Mouse (Mus musculus): ENCODE results near the gene Pccb.

Gene Pccb

DNA sequence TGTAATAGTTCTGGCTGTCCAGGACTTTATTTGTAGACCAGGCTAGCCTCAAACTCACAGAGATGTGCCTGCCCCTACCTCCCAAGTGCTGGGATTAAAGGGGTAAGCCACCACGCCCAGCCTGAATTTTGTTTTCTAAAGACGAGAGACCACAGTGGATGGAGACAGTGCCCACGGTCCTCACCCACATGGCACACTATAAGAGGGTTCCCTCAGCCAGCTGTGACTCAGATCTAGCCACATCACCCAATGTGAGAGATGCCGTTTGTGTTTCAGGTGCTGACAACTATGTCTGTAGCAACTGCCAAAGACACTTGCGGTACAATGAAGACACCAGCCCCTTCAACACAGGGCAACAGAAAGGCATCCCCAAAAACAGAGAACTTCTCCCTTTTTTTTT, 47.7 kb downstream of the Pccb start:
- DNase-seq (ENCODE audit: low spot score in 2 of 2) = no peak

- DNase-seq (ENCODE audit: low spot score in 2 of 2) = no peak
These were observed 50.1 kb downstream of the Pccb start for GRCm38 (mm10) chr9:100984381-100985310.

DNA sequence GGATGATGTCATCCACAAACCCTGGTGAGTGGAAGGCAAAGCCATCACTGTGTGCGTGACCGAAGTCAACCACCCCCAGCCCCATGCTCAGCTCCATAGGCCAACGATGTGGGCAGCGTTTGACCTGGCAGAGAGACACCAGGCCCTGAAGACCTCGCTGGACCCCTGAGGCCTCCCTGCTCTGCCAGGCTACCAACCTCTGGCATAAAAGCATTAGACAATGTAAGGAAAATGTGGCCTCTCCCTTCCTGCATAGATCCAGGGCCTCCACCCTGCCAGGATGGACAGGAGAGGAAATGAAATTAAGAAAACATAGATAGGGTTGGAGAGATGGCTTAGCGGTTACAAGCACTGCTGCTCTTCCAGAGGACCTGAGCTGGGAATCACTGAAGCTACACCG, 51.9 kb downstream of the Pccb start:
- no peak for DNase-seq (ENCODE audit: low spot score in 2 of 2)

DNA sequence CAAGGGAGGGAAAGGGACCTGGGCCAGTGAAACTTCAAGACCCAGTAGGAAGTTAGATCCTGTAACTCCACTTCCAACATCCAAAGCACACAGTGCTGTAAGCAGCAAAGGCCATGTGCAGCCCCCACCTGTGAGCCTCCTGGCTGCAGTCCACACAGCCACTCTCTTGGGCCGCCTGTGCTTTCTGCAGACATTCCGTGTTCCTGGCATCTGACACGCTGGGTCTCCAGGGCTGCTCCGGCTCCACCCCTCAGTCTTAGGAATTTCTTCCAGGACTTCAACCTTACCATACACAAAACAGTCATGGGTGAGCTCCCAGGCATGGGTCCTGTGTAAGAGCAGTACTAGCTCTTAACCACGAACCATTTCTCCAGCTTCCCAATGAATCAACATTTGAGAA, 55.4 kb downstream of the Pccb start:
- DNase-seq (ENCODE audit: low spot score in 2 of 2) = no peak

- no peak for DNase-seq (ENCODE audit: low spot score in 2 of 2)
These were observed 56.0 kb downstream of the Pccb start for GRCm38 (mm10) chr9:100978666-100979065.

DNA sequence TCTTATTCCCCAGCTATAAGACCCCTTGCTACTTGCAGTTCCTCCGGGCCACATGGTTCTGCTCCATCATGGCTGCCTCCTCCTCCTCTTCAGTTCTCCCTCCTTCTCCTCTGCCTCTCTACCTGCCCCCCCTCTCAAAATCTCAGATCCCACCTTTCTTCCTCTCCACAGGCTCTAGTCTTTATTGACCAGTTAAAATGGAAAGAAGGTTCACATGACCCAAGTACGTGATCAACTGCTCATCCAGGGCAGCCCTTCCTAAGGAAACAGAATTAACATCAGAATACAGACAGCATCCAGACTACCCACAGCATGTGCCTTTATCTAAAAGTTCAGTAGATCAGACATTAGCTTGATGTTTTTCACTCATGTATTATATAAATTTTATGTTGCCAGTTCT, 65.2 kb downstream of the Pccb start:
- no peak for DNase-seq (ENCODE audit: low spot score in 2 of 2)

DNA sequence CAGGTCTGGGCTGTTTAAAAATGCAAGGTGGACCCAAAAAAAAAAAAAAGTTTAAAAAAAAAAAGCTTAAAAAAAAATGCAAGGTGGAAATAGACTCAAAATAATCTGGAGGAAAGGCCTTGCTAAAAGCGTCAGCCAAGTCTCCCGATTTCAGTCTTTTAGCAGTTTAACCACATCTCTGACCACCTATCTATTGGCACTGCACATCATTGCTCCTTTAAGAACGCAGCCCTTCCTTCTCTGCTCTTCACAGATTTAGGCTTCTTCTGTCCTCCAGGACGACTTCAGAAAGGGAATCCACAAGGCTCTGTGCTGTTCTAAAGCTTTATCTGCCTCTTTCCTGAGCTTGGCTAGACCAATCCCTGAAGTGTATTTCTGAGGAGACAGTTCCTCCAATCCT, 70.6 kb downstream of the Pccb start:
- DNase-seq (ENCODE audit: low spot score in 2 of 2) = no peak

DNA sequence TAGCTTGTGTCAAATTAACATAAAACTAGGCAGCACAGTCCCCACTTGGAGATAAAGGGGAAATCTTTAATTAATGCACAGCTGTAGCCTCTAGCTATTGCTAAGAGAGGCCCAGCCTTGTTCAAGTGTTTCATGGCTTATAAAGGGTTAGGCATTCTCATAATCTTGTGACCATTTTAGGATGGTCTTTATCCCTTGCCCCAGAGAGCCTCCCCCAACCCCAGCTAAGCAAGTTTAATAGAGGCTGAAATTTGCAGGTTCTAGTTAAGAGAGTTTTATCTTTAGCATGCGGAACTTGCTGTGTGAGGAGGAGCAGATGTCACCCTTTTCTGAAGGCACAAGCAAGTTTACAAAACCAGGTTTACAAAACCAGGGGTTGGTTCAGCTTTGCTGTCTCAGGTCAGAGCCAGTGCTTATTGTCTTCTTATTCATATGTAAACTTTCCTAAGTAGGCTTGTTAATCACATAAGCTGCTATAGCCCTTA, 71.2 kb downstream of the Pccb start:
- no peak for DNase-seq (ENCODE audit: low spot score in 2 of 2)

- DNase-seq (ENCODE audit: low spot score in 2 of 2) = no peak
These were observed 71.7 kb downstream of the Pccb start for GRCm38 (mm10) chr9:100962903-100963427.

- peak in 1 of 2 experiments; percentile 49 for DNase-seq (ENCODE audit: low spot score in 2 of 2)
These were observed 83.2 kb downstream of the Pccb start for GRCm38 (mm10) chr9:100951481-100951880.

DNA sequence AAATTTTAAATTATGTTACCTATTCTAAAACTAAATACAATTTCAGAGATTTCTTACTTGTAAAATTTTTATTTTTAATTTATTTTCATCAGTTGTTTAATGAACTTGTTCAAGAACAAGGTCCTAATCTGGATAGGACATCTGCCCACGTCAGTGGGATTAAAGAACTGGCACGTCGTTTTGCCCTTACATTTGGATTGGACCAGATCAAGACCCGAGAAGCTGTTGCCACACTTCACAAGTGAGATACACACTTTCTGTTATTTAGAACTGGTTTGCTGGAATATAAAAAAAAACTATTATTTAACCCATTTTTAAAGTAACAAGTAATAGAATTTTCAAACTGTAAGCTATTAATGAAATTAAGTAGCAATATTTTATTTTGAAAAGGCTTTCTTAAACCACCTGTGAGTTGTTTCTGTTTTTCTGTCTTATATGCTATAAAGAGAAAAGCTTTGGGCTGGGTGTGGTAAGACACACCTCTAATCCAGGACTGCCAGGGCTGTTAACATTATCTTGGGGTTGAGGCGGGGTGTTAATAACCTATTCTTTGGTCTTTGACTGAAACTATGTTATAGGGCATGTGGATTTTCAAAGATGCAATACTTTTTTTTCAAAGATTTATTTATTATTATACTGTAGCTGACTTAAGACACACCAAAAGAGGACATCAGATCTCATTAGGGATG, 89.9 kb downstream of the Pccb start:
- no peak for DNase-seq (ENCODE audit: low spot score in 2 of 2)

GRCm38 (mm10) chr9:100942042-100942441, 92.7 kb downstream of the Pccb start:
- no peak for DNase-seq (ENCODE audit: low spot score in 2 of 2)
